Mouse (Mus musculus) ES-E14 (cell line): ENCODE measurements around the gene Lbx2.

Source experiments
- CHD2 ChIP-seq: IDR thresholded peaks from 2 replicates; pipeline ENCODE4 v1.6.1; 2014; ENCODE audit warnings: mild to moderate bottlenecking, low read depth, low read length, inconsistent platforms
- HCFC1 ChIP-seq: IDR thresholded peaks from 2 replicates; pipeline ENCODE4 v1.6.1; 2012; ENCODE audit warnings: low read length, inconsistent platforms, borderline replicate concordance; ENCODE audit not compliant: insufficient read depth
- ZC3H11A ChIP-seq: IDR thresholded peaks from 2 replicates; pipeline ENCODE4 v1.6.1; 2012; ENCODE audit warnings: low read depth, mild to moderate bottlenecking, inconsistent platforms, low read length, borderline replicate concordance

DNA sequence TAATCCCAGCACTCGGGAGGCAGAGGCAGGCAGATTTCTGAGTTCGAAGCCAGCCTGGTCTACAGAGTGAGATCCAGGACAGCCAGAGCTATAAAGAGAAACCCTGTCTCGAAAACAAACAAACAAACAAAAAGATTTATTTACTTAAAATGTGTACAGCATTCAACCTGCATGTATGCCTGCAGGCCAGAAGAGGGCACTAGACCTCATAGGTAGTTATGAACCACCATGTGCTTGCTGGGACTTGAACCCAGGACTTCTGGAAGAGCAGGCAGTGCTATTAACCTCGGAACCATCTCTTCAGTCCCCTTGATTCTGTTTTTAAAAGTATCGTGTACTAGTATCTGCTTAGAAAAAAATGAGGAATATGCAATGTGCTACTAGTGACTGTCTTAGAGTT is 41.3 kb downstream of the Lbx2 start:
- TF ChIP-seq HCFC1 (no peak), ZC3H11A (no peak), CHD2 (no peak)
